Mouse (Mus musculus): ENCODE results near the gene Gm28036. TPM values are rescaled to one million over a fixed set of nuclear protein-coding genes. Genes with fewer than 3 reads are reported as not detected.

The Gm28036 gene
- polyA plus RNA-seq, 1 experiment from 2014 or later: 15.7 TPM

GRCm38 (mm10) chr2:156079183-156079560 is 47.7 kb downstream of the Gm28036 start:
- Histone ChIP-seq H3K36me3 (peaks cover 50% of the 10 kb centered on the region), H3K4me2 (no peak overlapping the region), H3K4me3 (no peak overlapping the region), H3K9ac (no peak overlapping the region), H3K27me3 (no peaks in the 10 kb centered on the region), H3K9me3 (no peaks in the 10 kb centered on the region), H3K27ac (no peak overlapping the region), H3K4me1 (no peaks in the 10 kb centered on the region)
- 80% methylated on average over 8 of the region's 8 CpGs for WGBS
- ATAC-seq (ENCODE audit: borderline replicate concordance, extremely low read depth, low FRiP score, low TSS enrichment): no peak

- 89% methylated on average over 16 of the region's 16 CpGs for WGBS
- Histone ChIP-seq H3K4me1 (no peaks in the 10 kb centered on the region), H3K27ac (no peak overlapping the region), H3K9ac (no peak overlapping the region), H3K27me3 (no peaks in the 10 kb centered on the region), H3K9me3 (no peaks in the 10 kb centered on the region), H3K36me3 (peaks cover 55% of the 10 kb centered on the region), H3K4me3 (no peak overlapping the region), H3K4me2 (no peak overlapping the region)
- ATAC-seq (ENCODE audit: borderline replicate concordance, extremely low read depth, low FRiP score, low TSS enrichment): no peak
Observed at GRCm38 (mm10) chr2:156078421-156079182, 48.3 kb downstream of the Gm28036 start.

- H3K4me1 ChIP-seq: no peaks in the 10 kb centered on the region
- no peaks in the 10 kb centered on the region for H3K27me3 ChIP-seq
- H3K4me2 ChIP-seq: no peak overlapping the region
- H3K27ac ChIP-seq: no peak overlapping the region
- H3K9me3 ChIP-seq: no peaks in the 10 kb centered on the region
- no peak for ATAC-seq (ENCODE audit: borderline replicate concordance, extremely low read depth, low FRiP score, low TSS enrichment)
- H3K9ac ChIP-seq: no peak overlapping the region
- H3K4me3 ChIP-seq: no peak overlapping the region
- peaks cover 67% of the 10 kb centered on the region for H3K36me3 ChIP-seq
- WGBS: 90% methylated on average over 7 of the region's 7 CpGs
Observed at GRCm38 (mm10) chr2:156077461-156077860, 49.4 kb downstream of the Gm28036 start.

- Histone ChIP-seq H3K4me3 (no peak overlapping the region), H3K9ac (no peak overlapping the region), H3K4me1 (no peaks in the 10 kb centered on the region), H3K9me3 (no peaks in the 10 kb centered on the region), H3K36me3 (peaks cover 91% of the 10 kb centered on the region), H3K27ac (no peak overlapping the region), H3K27me3 (no peaks in the 10 kb centered on the region), H3K4me2 (no peak overlapping the region)
- 80% methylated on average over 15 of the region's 15 CpGs for WGBS
- no peak; the same call in 1 of the 2 replicates for ATAC-seq (ENCODE audit: borderline replicate concordance, extremely low read depth, low FRiP score, low TSS enrichment)
Observed at GRCm38 (mm10) chr2:156073725-156074124, 53.2 kb downstream of the Gm28036 start.

- no peak overlapping the region for H3K9ac ChIP-seq
- peaks cover 66% of the 10 kb centered on the region for H3K36me3 ChIP-seq
- no peaks in the 10 kb centered on the region for H3K9me3 ChIP-seq
- whole genome bisulfite sequencing: 92% methylated on average over 10 of the region's 10 CpGs
- H3K27me3 ChIP-seq: no peaks in the 10 kb centered on the region
- no peak for ATAC-seq (ENCODE audit: borderline replicate concordance, extremely low read depth, low FRiP score, low TSS enrichment)
- no peak overlapping the region for H3K27ac ChIP-seq
- H3K4me2 ChIP-seq: no peak overlapping the region
- H3K4me1 ChIP-seq: peaks cover under 1% of the 10 kb centered on the region
- H3K4me3 ChIP-seq: no peak overlapping the region
Observed at GRCm38 (mm10) chr2:156071236-156071635, 55.7 kb downstream of the Gm28036 start.

GRCm38 (mm10) chr2:156067916-156068315 is 59.0 kb downstream of the Gm28036 start:
- no peak overlapping the region for H3K9ac ChIP-seq
- H3K4me1 ChIP-seq: peaks cover 6% of the 10 kb centered on the region
- no peak overlapping the region for H3K27ac ChIP-seq
- ATAC-seq (ENCODE audit: borderline replicate concordance, extremely low read depth, low FRiP score, low TSS enrichment): no peak
- H3K9me3 ChIP-seq: no peaks in the 10 kb centered on the region
- WGBS: 85% methylated on average over 10 of the region's 10 CpGs
- no peak overlapping the region for H3K4me2 ChIP-seq
- H3K4me3 ChIP-seq: no peak overlapping the region
- no peaks in the 10 kb centered on the region for H3K27me3 ChIP-seq
- peaks cover 33% of the 10 kb centered on the region for H3K36me3 ChIP-seq

GRCm38 (mm10) chr2:156066126-156066525 is 60.8 kb downstream of the Gm28036 start:
- peak overlapping the region; percentile 94 for H3K4me2 ChIP-seq
- H3K27ac ChIP-seq: 0 out of 2 replicates have a peak overlapping the region, but pooled peaks have one; percentile 84
- H3K4me3 ChIP-seq: peak overlapping the region; percentile 68
- peaks cover 18% of the 10 kb centered on the region for H3K36me3 ChIP-seq
- 26% methylated on average over 10 of the region's 10 CpGs for WGBS
- H3K9ac ChIP-seq: peak overlapping the region; percentile 80; the same call in 1 of the 2 replicates
- no peaks in the 10 kb centered on the region for H3K27me3 ChIP-seq
- H3K4me1 ChIP-seq: peaks cover 6% of the 10 kb centered on the region
- no peaks in the 10 kb centered on the region for H3K9me3 ChIP-seq
- no peak; the same call in 1 of the 2 replicates for ATAC-seq (ENCODE audit: borderline replicate concordance, extremely low read depth, low FRiP score, low TSS enrichment)

- peak within 1 kb of the TSS; percentile 68 for H3K4me3 ChIP-seq
- peak within 1 kb of the TSS; percentile 84 for H3K27ac ChIP-seq
- H3K36me3 ChIP-seq: peaks cover 11% of the 10 kb centered on the region
Observed at GRCm38 (mm10) chr2:156065099-156066041, 61.5 kb downstream of the Gm28036 start, which contains the start of gene Spag4. Gene Spag4 (plus strand): TSS chr2:156065175.

GRCm38 (mm10) chr2:156052816-156053215 is 74.1 kb downstream of the Gm28036 start, which contains the start of gene Fer1l4:
Gene Fer1l4 (minus strand): TSS chr2:156052947.
- Histone ChIP-seq H3K4me1 (no peaks in the 10 kb centered on the region), H3K4me2 (no peak within 1 kb of the TSS), H3K9me3 (no peaks in the 10 kb centered on the region), H3K4me3 (no peak within 1 kb of the TSS), H3K9ac (no peak within 1 kb of the TSS), H3K36me3 (no peaks in the 10 kb centered on the region), H3K27me3 (peaks cover 4% of the 10 kb centered on the region; the same call in 1 of the 2 replicates), H3K27ac (no peak within 1 kb of the TSS)
- WGBS: 56% methylated on average over 9 of the region's 9 CpGs
- ATAC-seq (ENCODE audit: borderline replicate concordance, extremely low read depth, low FRiP score, low TSS enrichment): no peak

More at GRCm38 (mm10) chr2:156065099-156066041, 61.5 kb downstream of the Gm28036 start, which contains the start of gene Spag4:
- Histone ChIP-seq H3K9ac (peak within 1 kb of the TSS; percentile 80), H3K27me3 (no peaks in the 10 kb centered on the region), H3K4me1 (peaks cover 6% of the 10 kb centered on the region), H3K4me2 (peak within 1 kb of the TSS; percentile 94), H3K9me3 (no peaks in the 10 kb centered on the region)
- under 1% methylated on average over 76 of the region's 81 CpGs for WGBS
- peak; percentile 78 for ATAC-seq (ENCODE audit: borderline replicate concordance, extremely low read depth, low FRiP score, low TSS enrichment)

- Histone ChIP-seq H3K27me3 (peaks cover 11% of the 10 kb centered on the region), H3K36me3 (no peaks in the 10 kb centered on the region), H3K27ac (no peak overlapping the region), H3K9ac (no peak overlapping the region), H3K9me3 (no peaks in the 10 kb centered on the region), H3K4me3 (no peak overlapping the region), H3K4me1 (no peaks in the 10 kb centered on the region), H3K4me2 (peak overlapping the region; percentile 37; the same call in 1 of the 2 replicates)
- 9% methylated on average over 19 of the region's 19 CpGs for WGBS
- no peak for ATAC-seq (ENCODE audit: borderline replicate concordance, extremely low read depth, low FRiP score, low TSS enrichment)
Observed at GRCm38 (mm10) chr2:156047929-156048328, 79.0 kb downstream of the Gm28036 start.

- Histone ChIP-seq H3K4me1 (no peaks in the 10 kb centered on the region), H3K36me3 (no peaks in the 10 kb centered on the region), H3K9ac (no peak overlapping the region), H3K9me3 (no peaks in the 10 kb centered on the region), H3K4me3 (no peak overlapping the region), H3K27ac (no peak overlapping the region), H3K27me3 (peaks cover 7% of the 10 kb centered on the region), H3K4me2 (no peak overlapping the region)
- WGBS: 75% methylated on average over 8 of the region's 8 CpGs
- no peak for ATAC-seq (ENCODE audit: borderline replicate concordance, extremely low read depth, low FRiP score, low TSS enrichment)
Observed at GRCm38 (mm10) chr2:156042903-156043302, 84.0 kb downstream of the Gm28036 start.
